Mouse (Mus musculus): ENCODE data around the gene Fjx1. TPM values are rescaled to one million over a fixed set of nuclear protein-coding genes. Genes with fewer than 3 reads are reported as not detected.

Fjx1 gene
- polyA plus RNA-seq (2014; fragmentation: Nextera tagmentation; extraction: Ambion mirVana) = 13.7 and 16.7 TPM in 2 replicates

DNA sequence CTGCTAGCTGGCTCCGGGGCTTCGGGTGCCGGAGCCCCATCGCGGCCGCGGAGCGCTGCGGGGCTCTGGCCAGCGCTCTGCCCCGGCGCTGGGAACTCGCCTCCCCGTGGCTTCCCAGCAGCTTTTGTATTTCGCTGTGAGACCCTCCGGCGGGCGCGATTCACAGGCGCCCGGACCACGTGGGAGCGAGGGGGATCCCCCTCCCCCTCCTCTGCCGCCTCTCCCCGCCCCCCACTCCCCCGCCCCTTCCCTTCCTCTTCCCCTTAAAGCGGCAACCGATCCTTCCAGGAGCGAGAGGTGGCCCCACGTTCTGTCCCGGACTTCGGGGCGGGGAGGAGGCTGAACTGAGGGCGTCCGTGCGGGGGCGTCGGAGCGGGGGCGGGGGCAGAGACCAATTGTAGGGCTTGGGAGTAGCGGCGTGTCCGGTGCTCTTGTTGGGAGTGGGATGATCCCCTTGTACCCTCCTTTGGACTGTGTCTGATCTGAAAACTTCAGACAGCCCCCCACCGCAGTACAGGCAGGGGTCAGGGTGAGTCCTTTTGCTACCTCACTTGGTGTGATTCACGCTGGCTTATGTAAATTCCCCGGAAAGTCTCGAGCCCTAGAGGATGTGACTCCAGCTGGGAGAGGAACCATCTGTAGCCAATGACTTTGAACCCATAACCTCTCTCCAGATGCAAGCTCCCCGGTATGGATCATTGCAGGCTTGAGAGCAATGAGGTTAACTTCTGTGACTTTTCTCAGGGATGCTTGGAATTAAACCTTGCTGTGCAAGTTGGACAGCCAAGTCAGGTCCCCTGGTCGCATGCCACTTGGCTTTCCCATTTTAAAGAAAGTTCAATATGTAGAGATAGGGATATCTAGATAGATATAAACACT lies at the start of gene Fjx1:
Gene Fjx1, minus strand, starts transcription at position 829 of the 879 bp plus-strand sequence.
- Histone ChIP-seq H3K36me3 (ENCODE audit: control insufficient read depth, insufficient read depth, low read length) (no peaks in the 10 kb centered on the region), H3K9ac (ENCODE audit: low read length) (peak within 1 kb of the TSS; percentile 94), H3K4me2 (ENCODE audit: low read depth, severe bottlenecking) (peak within 1 kb of the TSS; percentile 97), H3K27me3 (ENCODE audit: control insufficient read depth, insufficient read depth, low read length) (no peaks in the 10 kb centered on the region), H3K4me3 (ENCODE audit: low read depth, low read length) (peak within 1 kb of the TSS; percentile 76), H3K27ac (replicated peaks; ENCODE audit: low read depth, low read length) (peak within 1 kb of the TSS; percentile 90), H3K9me3 (ENCODE audit: control insufficient read depth, low read length) (no peaks in the 10 kb centered on the region), H3K4me1 (ENCODE audit: control insufficient read depth, insufficient read depth, low read length) (peaks cover 8% of the 10 kb centered on the region; the same call in 1 of the 2 replicates)
- under 1% methylated on average over 35 of the region's 49 CpGs for WGBS
- DNase-seq (ENCODE audit: low spot score) = peak; percentile 87
- peak; percentile 81 for ATAC-seq (ENCODE audit: insufficient number of reproducible peaks, low FRiP score, low TSS enrichment, low read depth)

DNA sequence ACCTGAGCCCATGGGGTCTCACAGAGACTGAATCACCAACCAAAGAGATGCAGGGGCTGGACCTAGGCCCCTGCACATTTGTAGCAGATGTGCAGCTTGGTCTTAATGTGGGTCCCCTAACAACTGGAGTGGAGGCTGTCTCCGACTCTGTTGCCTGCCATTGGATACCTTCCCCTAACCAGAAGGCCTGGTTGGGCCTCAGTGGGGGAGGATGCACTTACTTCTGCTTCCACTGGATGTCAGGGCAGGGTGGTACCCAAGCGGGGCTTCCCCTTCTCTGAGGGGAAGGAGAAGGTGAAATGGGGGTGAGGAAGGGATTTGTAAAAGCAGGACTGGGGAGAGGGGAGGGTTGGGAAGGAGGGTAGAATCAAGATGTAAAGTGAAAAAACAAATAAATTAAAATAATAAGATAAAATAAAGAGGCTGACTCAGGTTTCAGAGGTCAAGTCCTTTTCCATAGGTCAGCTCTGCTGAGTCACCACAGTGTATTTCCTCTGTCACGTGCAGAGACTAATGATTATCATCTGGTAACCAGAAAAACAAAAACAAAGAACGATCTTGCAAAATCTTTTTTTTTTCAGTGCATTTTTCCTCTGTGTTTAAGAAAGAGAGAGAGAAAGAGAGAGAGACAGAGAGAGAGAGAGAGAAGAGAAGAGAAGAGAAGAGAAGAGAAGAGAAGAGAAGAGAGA lies 47.8 kb upstream of the Fjx1 start:
- Histone ChIP-seq H3K36me3 (ENCODE audit: control insufficient read depth, insufficient read depth, low read length) (no peaks in the 10 kb centered on the region), H3K27ac (replicated peaks; ENCODE audit: low read depth, low read length) (no peak overlapping the region), H3K9ac (ENCODE audit: low read length) (no peak overlapping the region), H3K4me2 (ENCODE audit: low read depth, severe bottlenecking) (no peak overlapping the region), H3K9me3 (ENCODE audit: control insufficient read depth, low read length) (no peaks in the 10 kb centered on the region), H3K4me1 (ENCODE audit: control insufficient read depth, insufficient read depth, low read length) (no peaks in the 10 kb centered on the region), H3K27me3 (ENCODE audit: control insufficient read depth, insufficient read depth, low read length) (no peaks in the 10 kb centered on the region), H3K4me3 (ENCODE audit: low read depth, low read length) (no peak overlapping the region)
- DNase-seq (ENCODE audit: low spot score) = no peak
- ATAC-seq (ENCODE audit: insufficient number of reproducible peaks, low FRiP score, low TSS enrichment, low read depth) = no peak
- 39% methylated on average over 4 of the region's 4 CpGs for WGBS

DNA sequence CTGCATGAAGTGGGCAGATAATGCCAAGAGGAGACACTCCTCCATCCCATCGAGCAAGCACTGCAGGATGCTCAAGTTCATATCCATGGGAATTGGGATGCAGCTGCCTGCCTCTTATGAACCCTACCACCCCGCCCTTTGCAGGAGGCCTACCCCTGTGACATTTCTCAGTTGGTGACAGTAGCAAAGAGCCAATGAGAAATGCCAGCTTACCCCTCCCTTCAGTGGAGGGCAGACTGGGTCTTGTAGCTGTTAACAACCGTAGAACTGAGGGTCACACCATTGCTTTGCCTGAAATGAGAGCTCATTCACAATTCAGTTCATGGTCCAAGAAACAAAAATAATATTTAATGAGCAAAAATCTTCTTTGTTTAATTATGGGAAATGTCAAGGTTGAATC lies 28.4 kb upstream of the Fjx1 start:
- no peaks in the 10 kb centered on the region for H3K27me3 ChIP-seq (ENCODE audit: control insufficient read depth, insufficient read depth, low read length)
- 80% methylated on average over 3 of the region's 3 CpGs for WGBS
- no peaks in the 10 kb centered on the region for H3K9me3 ChIP-seq (ENCODE audit: control insufficient read depth, low read length)
- no peak overlapping the region for H3K4me3 ChIP-seq (ENCODE audit: low read depth, low read length)
- H3K4me1 ChIP-seq (ENCODE audit: control insufficient read depth, insufficient read depth, low read length) = peaks cover 4% of the 10 kb centered on the region; the same call in 1 of the 2 replicates
- ATAC-seq (ENCODE audit: insufficient number of reproducible peaks, low FRiP score, low TSS enrichment, low read depth) = no peak
- H3K36me3 ChIP-seq (ENCODE audit: control insufficient read depth, insufficient read depth, low read length) = no peaks in the 10 kb centered on the region
- no peak overlapping the region for H3K9ac ChIP-seq (ENCODE audit: low read length)
- DNase-seq (ENCODE audit: low spot score) = no peak
- H3K27ac ChIP-seq (replicated peaks; ENCODE audit: low read depth, low read length) = no peak overlapping the region
- H3K4me2 ChIP-seq (ENCODE audit: low read depth, severe bottlenecking) = no peak overlapping the region

DNA sequence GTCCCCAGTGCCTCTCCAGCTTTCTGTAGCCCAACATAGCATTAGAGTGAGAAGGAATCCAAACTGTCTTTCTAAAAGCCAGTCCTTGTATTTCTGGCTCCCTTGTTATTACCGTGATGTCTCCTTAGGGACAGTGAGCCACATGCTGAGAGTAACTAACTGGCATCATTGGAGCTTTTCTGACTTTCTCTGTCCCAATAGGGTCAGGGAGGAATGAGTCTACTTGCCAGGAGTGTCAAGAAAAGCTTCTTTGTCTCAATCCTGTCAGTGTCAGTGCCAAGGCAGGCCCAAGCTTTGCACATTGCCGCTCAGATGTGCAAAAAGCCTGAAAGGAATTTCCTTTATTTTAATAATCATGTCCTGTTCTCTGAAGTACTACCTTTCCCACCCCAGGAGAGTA lies 23.8 kb upstream of the Fjx1 start:
- Histone ChIP-seq H3K9ac (ENCODE audit: low read length) (no peak overlapping the region), H3K4me2 (ENCODE audit: low read depth, severe bottlenecking) (no peak overlapping the region), H3K4me1 (ENCODE audit: control insufficient read depth, insufficient read depth, low read length) (peaks cover under 1% of the 10 kb centered on the region; the same call in 1 of the 2 replicates), H3K27ac (replicated peaks; ENCODE audit: low read depth, low read length) (no peak overlapping the region), H3K36me3 (ENCODE audit: control insufficient read depth, insufficient read depth, low read length) (no peaks in the 10 kb centered on the region), H3K4me3 (ENCODE audit: low read depth, low read length) (no peak overlapping the region), H3K9me3 (ENCODE audit: control insufficient read depth, low read length) (no peaks in the 10 kb centered on the region), H3K27me3 (ENCODE audit: control insufficient read depth, insufficient read depth, low read length) (no peaks in the 10 kb centered on the region)
- WGBS = 83% methylated on average over 2 of the region's 2 CpGs
- peak; percentile 3 for DNase-seq (ENCODE audit: low spot score)
- ATAC-seq (ENCODE audit: insufficient number of reproducible peaks, low FRiP score, low TSS enrichment, low read depth) = no peak

DNA sequence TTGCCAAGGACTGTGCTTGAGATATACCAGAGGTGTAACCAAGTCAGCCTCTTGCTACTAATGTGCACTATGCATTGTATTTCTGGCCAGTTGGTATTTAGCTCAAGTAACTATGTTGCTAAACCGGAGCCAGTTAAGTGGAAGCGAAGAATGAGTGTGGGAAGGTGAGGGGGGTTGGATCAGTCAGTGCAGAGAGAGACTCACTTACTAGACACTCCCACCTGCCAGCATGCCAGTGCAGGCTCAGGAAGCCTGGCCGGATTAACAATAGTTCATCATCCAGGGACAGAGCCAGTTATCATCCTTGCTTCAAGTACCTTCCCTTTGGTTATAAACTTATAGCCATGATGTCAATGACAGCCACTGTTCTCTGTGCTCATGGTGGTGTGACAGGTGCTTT lies 16.3 kb upstream of the Fjx1 start:
- no peak overlapping the region for H3K9ac ChIP-seq (ENCODE audit: low read length)

DNA sequence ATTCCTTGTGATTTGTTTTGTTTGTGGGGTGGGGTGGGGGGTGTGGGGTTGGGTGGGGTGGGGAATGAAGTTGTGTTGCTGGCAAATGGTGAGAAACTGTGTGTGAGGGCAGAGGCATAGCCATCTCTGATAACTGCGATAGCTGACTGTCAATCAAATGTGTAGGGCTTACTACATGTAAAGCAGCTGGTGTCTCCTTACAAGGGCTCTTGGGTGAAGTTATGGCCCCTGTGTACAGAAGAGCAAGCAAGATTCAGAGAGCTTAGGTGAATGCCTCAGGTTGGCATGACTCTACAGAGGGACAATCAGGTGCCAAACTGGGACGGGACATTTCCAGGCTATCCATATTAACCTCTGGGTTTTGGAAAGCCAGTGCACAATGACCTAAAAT lies 12.0 kb upstream of the Fjx1 start:
- H3K4me1 ChIP-seq (ENCODE audit: control insufficient read depth, insufficient read depth, low read length) = no peaks in the 10 kb centered on the region
- no peak overlapping the region for H3K4me3 ChIP-seq (ENCODE audit: low read depth, low read length)
- H3K9me3 ChIP-seq (ENCODE audit: control insufficient read depth, low read length) = no peaks in the 10 kb centered on the region
- H3K4me2 ChIP-seq (ENCODE audit: low read depth, severe bottlenecking) = no peak overlapping the region
- no peak overlapping the region for H3K9ac ChIP-seq (ENCODE audit: low read length)
- no peak for ATAC-seq (ENCODE audit: insufficient number of reproducible peaks, low FRiP score, low TSS enrichment, low read depth)
- no peaks in the 10 kb centered on the region for H3K36me3 ChIP-seq (ENCODE audit: control insufficient read depth, insufficient read depth, low read length)
- H3K27ac ChIP-seq (replicated peaks; ENCODE audit: low read depth, low read length) = no peak overlapping the region
- no peak for DNase-seq (ENCODE audit: low spot score)
- no peaks in the 10 kb centered on the region for H3K27me3 ChIP-seq (ENCODE audit: control insufficient read depth, insufficient read depth, low read length)
- 90% methylated on average over 2 of the region's 2 CpGs for WGBS

More for the DNA sequence above, 16.3 kb upstream of the Fjx1 start:
- 86% methylated on average over 3 of the region's 3 CpGs for WGBS
- Histone ChIP-seq H3K27ac (replicated peaks; ENCODE audit: low read depth, low read length) (no peak overlapping the region), H3K4me1 (ENCODE audit: control insufficient read depth, insufficient read depth, low read length) (no peaks in the 10 kb centered on the region), H3K9me3 (ENCODE audit: control insufficient read depth, low read length) (no peaks in the 10 kb centered on the region), H3K36me3 (ENCODE audit: control insufficient read depth, insufficient read depth, low read length) (no peaks in the 10 kb centered on the region), H3K4me2 (ENCODE audit: low read depth, severe bottlenecking) (no peak overlapping the region), H3K27me3 (ENCODE audit: control insufficient read depth, insufficient read depth, low read length) (no peaks in the 10 kb centered on the region), H3K4me3 (ENCODE audit: low read depth, low read length) (no peak overlapping the region)
- ATAC-seq (ENCODE audit: insufficient number of reproducible peaks, low FRiP score, low TSS enrichment, low read depth) (no peak; the same call in 1 of the 2 replicates), DNase-seq (ENCODE audit: low spot score) (no peak)

DNA sequence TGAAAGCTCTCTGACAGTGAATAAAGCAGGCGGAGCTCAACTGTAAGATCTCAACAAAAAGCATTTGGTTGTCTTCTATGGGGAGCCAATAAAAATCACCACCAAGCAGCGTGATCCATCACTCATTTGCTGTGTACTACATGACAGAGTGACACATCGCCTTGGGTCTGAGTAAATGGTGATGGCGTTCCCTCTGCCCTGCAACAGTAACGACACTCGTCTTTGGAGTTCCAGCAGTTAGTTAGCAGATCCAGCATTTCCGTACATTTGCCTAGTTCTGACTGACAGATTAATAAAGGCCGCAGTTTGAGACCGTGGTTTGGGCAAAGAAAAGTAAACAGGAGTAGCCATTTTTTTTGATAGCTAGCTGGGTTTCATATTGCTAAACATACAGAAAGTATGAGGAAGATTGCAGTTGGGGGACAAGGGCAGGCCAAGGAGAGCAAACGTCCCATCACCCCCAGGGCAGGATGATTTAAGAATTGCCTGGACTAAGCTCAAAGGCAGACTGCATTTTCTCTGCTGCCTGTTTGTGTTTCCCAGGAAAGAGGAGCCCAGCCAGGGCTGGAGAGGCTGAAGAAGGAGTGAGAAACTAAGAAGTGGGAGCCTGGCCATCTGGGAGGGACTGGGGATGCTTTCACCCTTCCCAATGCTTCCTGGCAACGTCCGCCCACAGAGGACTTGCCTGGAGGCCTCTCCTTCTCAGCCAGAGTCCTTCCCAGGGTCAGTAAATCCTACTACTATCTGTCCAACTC lies 11.5 kb upstream of the Fjx1 start:
- H3K9ac ChIP-seq (ENCODE audit: low read length) = no peak overlapping the region; the same call in 1 of the 2 replicates
- H3K27ac ChIP-seq (replicated peaks; ENCODE audit: low read depth, low read length) = no peak overlapping the region
- no peak overlapping the region for H3K4me3 ChIP-seq (ENCODE audit: low read depth, low read length)
- H3K4me1 ChIP-seq (ENCODE audit: control insufficient read depth, insufficient read depth, low read length) = no peaks in the 10 kb centered on the region
- no peaks in the 10 kb centered on the region for H3K9me3 ChIP-seq (ENCODE audit: control insufficient read depth, low read length)
- H3K27me3 ChIP-seq (ENCODE audit: control insufficient read depth, insufficient read depth, low read length) = no peaks in the 10 kb centered on the region
- H3K4me2 ChIP-seq (ENCODE audit: low read depth, severe bottlenecking) = no peak overlapping the region
- WGBS = 67% methylated on average over 12 of the region's 12 CpGs
- ATAC-seq (ENCODE audit: insufficient number of reproducible peaks, low FRiP score, low TSS enrichment, low read depth) (no peak), DNase-seq (ENCODE audit: low spot score) (no peak)
- no peaks in the 10 kb centered on the region for H3K36me3 ChIP-seq (ENCODE audit: control insufficient read depth, insufficient read depth, low read length)

DNA sequence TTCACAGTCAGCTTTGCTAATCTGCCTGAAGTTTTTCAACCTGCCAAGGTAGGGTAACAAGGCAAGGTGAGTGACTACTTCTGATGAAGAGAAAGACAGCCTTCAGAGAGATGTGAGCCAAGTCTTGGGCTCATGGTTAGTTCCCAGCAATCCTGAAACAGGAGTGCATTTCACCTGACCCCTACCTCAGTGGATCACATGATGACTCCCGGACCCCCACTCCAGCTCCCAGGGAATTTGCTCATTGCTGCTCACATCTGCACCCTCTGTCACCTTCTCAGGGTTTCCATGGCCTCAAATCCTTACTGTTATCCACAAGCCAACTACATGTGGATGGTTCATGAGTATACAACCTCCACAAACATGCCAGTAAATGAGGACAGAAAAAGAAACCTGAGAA lies 9.2 kb upstream of the Fjx1 start:
- H3K9me3 ChIP-seq (ENCODE audit: control insufficient read depth, low read length) = no peaks in the 10 kb centered on the region
- no peak for DNase-seq (ENCODE audit: low spot score)
- H3K4me1 ChIP-seq (ENCODE audit: control insufficient read depth, insufficient read depth, low read length) = no peaks in the 10 kb centered on the region
- H3K27me3 ChIP-seq (ENCODE audit: control insufficient read depth, insufficient read depth, low read length) = no peaks in the 10 kb centered on the region
- 89% methylated on average over 1 of the region's 1 CpGs for WGBS
- no peak overlapping the region for H3K27ac ChIP-seq (replicated peaks; ENCODE audit: low read depth, low read length)
- no peak overlapping the region for H3K4me2 ChIP-seq (ENCODE audit: low read depth, severe bottlenecking)
- no peak for ATAC-seq (ENCODE audit: insufficient number of reproducible peaks, low FRiP score, low TSS enrichment, low read depth)
- H3K36me3 ChIP-seq (ENCODE audit: control insufficient read depth, insufficient read depth, low read length) = no peaks in the 10 kb centered on the region
- no peak overlapping the region for H3K9ac ChIP-seq (ENCODE audit: low read length)
- H3K4me3 ChIP-seq (ENCODE audit: low read depth, low read length) = no peak overlapping the region
